Mouse (Mus musculus) hindbrain, embryonic 13.5 days (tissue): Measurements from ENCODE around the gene Rln1. TPM values are rescaled to one million over a fixed set of nuclear protein-coding genes. Genes with fewer than 3 reads are reported as not detected.

Source experiments
- ATAC-seq: fragments of 200-750 bp; cut with Nextera tagmentation; 2 replicates; pipeline ENCODE4 v1.8.0; 2017; ENCODE audit warnings: moderate TSS enrichment; ENCODE audit not compliant: low FRiP score
- H3K27ac ChIP-seq: fragments of 300-500 bp; sonication (generic); 2 replicates; pipeline ENCODE4 v1.5.1; 2015; ENCODE audit warnings: inconsistent platforms, mild to moderate bottlenecking, moderate library complexity
- H3K27me3 ChIP-seq: fragments of 300-500 bp; sonication (generic); 2 replicates; pipeline ENCODE4 v1.6.1; 2015; ENCODE audit warnings: mild to moderate bottlenecking, inconsistent platforms
- H3K36me3 ChIP-seq: fragments of 300-500 bp; sonication (generic); 2 replicates; pipeline ENCODE4 v1.6.1; 2015; ENCODE audit warnings: mild to moderate bottlenecking, inconsistent platforms
- H3K4me1 ChIP-seq: fragments of 300-500 bp; sonication (generic); replicated peaks from 2 replicates; pipeline ENCODE4 v1.6.1; 2015; ENCODE audit warnings: inconsistent platforms
- H3K4me2 ChIP-seq: fragments of 300-500 bp; sonication (generic); 2 replicates; pipeline ENCODE4 v1.6.1; 2015; ENCODE audit warnings: inconsistent platforms, mild to moderate bottlenecking, moderate library complexity
- H3K4me3 ChIP-seq: fragments of 300-500 bp; sonication (generic); 2 replicates; pipeline ENCODE4 v1.5.1; 2015; ENCODE audit warnings: mild to moderate bottlenecking, inconsistent platforms
- H3K9ac ChIP-seq: fragments of 300-500 bp; sonication (generic); 2 replicates; pipeline ENCODE4 v1.6.1; 2015; ENCODE audit warnings: mild to moderate bottlenecking, inconsistent platforms
- H3K9me3 ChIP-seq: fragments of 300-500 bp; sonication (generic); 2 replicates; pipeline ENCODE4 v1.6.1; 2016; ENCODE audit warnings: inconsistent platforms
- WGBS: fragments of 180-500 bp; shearing (Covaris S2); methylation state at CpG from one replicate; pipeline ENCODE4 v1.1.7; 2015; 5-methylcytosine and 5-hydroxymethylcytosine counted together
- polyA plus RNA-seq: library from polyadenylated mRNA; unstranded; fragments of >200 nt; fragmentation: Nextera tagmentation; extraction: Ambion mirVana; gene quantifications from 2 replicates; pipeline ENCODE4 v1.2.1, GENCODE M21; 2015

Gene Rln1
- polyA plus RNA-seq, 1 experiment from 2014 or later = 2.3 TPM

- no peak overlapping the region for H3K4me3 ChIP-seq
- peaks cover 4% of the 10 kb centered on the region; the same call in 1 of the 2 replicates for H3K27me3 ChIP-seq
- H3K36me3 ChIP-seq = no peaks in the 10 kb centered on the region
- H3K4me1 ChIP-seq = peaks cover 6% of the 10 kb centered on the region
- no peak for ATAC-seq
- no peak overlapping the region for H3K4me2 ChIP-seq
- 78% methylated on average over 8 of the region's 8 CpGs for WGBS
- no peak overlapping the region for H3K9ac ChIP-seq
- no peaks in the 10 kb centered on the region for H3K9me3 ChIP-seq
- H3K27ac ChIP-seq = no peak overlapping the region
These were observed 10.9 kb downstream of the Rln1 start for GRCm38 (mm10) chr19:29323416-29324049.

- no peak overlapping the region for H3K4me2 ChIP-seq
- no peak overlapping the region for H3K4me3 ChIP-seq
- no peak overlapping the region for H3K9ac ChIP-seq
- no peaks in the 10 kb centered on the region for H3K27me3 ChIP-seq
- 55% methylated on average over 7 of the region's 7 CpGs for WGBS
- no peak for ATAC-seq
- H3K4me1 ChIP-seq = no peaks in the 10 kb centered on the region
- H3K36me3 ChIP-seq = peaks cover 45% of the 10 kb centered on the region
- H3K27ac ChIP-seq = no peak overlapping the region
- H3K9me3 ChIP-seq = peaks cover 20% of the 10 kb centered on the region
These were observed 21.8 kb downstream of the Rln1 start for GRCm38 (mm10) chr19:29312661-29313060.

- no peaks in the 10 kb centered on the region for H3K27me3 ChIP-seq
- no peak overlapping the region for H3K27ac ChIP-seq
- H3K4me2 ChIP-seq = no peak overlapping the region
- WGBS = 95% methylated on average over 8 of the region's 8 CpGs
- peaks cover 45% of the 10 kb centered on the region for H3K36me3 ChIP-seq
- H3K4me1 ChIP-seq = no peaks in the 10 kb centered on the region
- H3K4me3 ChIP-seq = no peak overlapping the region
- peaks cover 12% of the 10 kb centered on the region for H3K9me3 ChIP-seq
- ATAC-seq = no peak
- no peak overlapping the region for H3K9ac ChIP-seq
These were observed 22.7 kb downstream of the Rln1 start for GRCm38 (mm10) chr19:29311791-29312190.

- H3K27me3 ChIP-seq = no peaks in the 10 kb centered on the region
- H3K9me3 ChIP-seq = no peaks in the 10 kb centered on the region
- H3K4me1 ChIP-seq = no peaks in the 10 kb centered on the region
- H3K36me3 ChIP-seq = peaks cover 40% of the 10 kb centered on the region
- no peak overlapping the region for H3K4me3 ChIP-seq
- H3K9ac ChIP-seq = no peak overlapping the region
- no peak overlapping the region for H3K4me2 ChIP-seq
- no peak overlapping the region for H3K27ac ChIP-seq
- ATAC-seq = no peak
These were observed 25.6 kb downstream of the Rln1 start for GRCm38 (mm10) chr19:29308832-29309231.

GRCm38 (mm10) chr19:29302119-29302518 is 32.4 kb downstream of the Rln1 start:
- WGBS = 86% methylated on average over 2 of the region's 2 CpGs
- no peaks in the 10 kb centered on the region for H3K4me1 ChIP-seq
- no peak overlapping the region for H3K4me3 ChIP-seq
- H3K27me3 ChIP-seq = no peaks in the 10 kb centered on the region
- H3K9ac ChIP-seq = no peak overlapping the region
- H3K4me2 ChIP-seq = no peak overlapping the region
- ATAC-seq = no peak
- H3K36me3 ChIP-seq = peaks cover 53% of the 10 kb centered on the region
- no peaks in the 10 kb centered on the region for H3K9me3 ChIP-seq
- H3K27ac ChIP-seq = no peak overlapping the region

GRCm38 (mm10) chr19:29300919-29301318 is 33.6 kb downstream of the Rln1 start:
- no peaks in the 10 kb centered on the region for H3K4me1 ChIP-seq
- WGBS = 89% methylated on average over 13 of the region's 13 CpGs

GRCm38 (mm10) chr19:29297366-29297765 is 37.1 kb downstream of the Rln1 start:
- H3K4me2 ChIP-seq = no peak overlapping the region
- no peak overlapping the region for H3K27ac ChIP-seq
- no peaks in the 10 kb centered on the region for H3K27me3 ChIP-seq
- 94% methylated on average over 1 of the region's 1 CpGs for WGBS
- H3K4me1 ChIP-seq = no peaks in the 10 kb centered on the region
- no peaks in the 10 kb centered on the region for H3K9me3 ChIP-seq
- ATAC-seq = no peak
- peaks cover 61% of the 10 kb centered on the region for H3K36me3 ChIP-seq
- H3K4me3 ChIP-seq = no peak overlapping the region
- H3K9ac ChIP-seq = no peak overlapping the region

More at GRCm38 (mm10) chr19:29300919-29301318, 33.6 kb downstream of the Rln1 start:
- no peaks in the 10 kb centered on the region for H3K9me3 ChIP-seq
- no peak overlapping the region for H3K9ac ChIP-seq
- H3K27ac ChIP-seq = no peak overlapping the region
- H3K36me3 ChIP-seq = peaks cover 62% of the 10 kb centered on the region
- no peaks in the 10 kb centered on the region for H3K27me3 ChIP-seq
- ATAC-seq = no peak
- no peak overlapping the region for H3K4me3 ChIP-seq
- H3K4me2 ChIP-seq = no peak overlapping the region

GRCm38 (mm10) chr19:29296166-29296565 is 38.3 kb downstream of the Rln1 start:
- H3K4me1 ChIP-seq = no peaks in the 10 kb centered on the region
- ATAC-seq = no peak
- H3K36me3 ChIP-seq = peaks cover 66% of the 10 kb centered on the region

GRCm38 (mm10) chr19:29294756-29295155 is 39.7 kb downstream of the Rln1 start:
- Histone ChIP-seq H3K36me3 (peaks cover 63% of the 10 kb centered on the region), H3K4me2 (no peak overlapping the region), H3K27me3 (no peaks in the 10 kb centered on the region), H3K4me3 (no peak overlapping the region), H3K27ac (no peak overlapping the region), H3K9me3 (no peaks in the 10 kb centered on the region), H3K4me1 (no peaks in the 10 kb centered on the region), H3K9ac (no peak overlapping the region)
- ATAC-seq = no peak
- 57% methylated on average over 2 of the region's 2 CpGs for WGBS

More at GRCm38 (mm10) chr19:29296166-29296565, 38.3 kb downstream of the Rln1 start:
- H3K9ac ChIP-seq = no peak overlapping the region
- H3K4me3 ChIP-seq = no peak overlapping the region
- no peaks in the 10 kb centered on the region for H3K9me3 ChIP-seq
- no peak overlapping the region for H3K27ac ChIP-seq
- no peak overlapping the region for H3K4me2 ChIP-seq
- H3K27me3 ChIP-seq = no peaks in the 10 kb centered on the region

- WGBS = 83% methylated on average over 4 of the region's 4 CpGs
- H3K4me3 ChIP-seq = no peak overlapping the region
- ATAC-seq = no peak
- no peaks in the 10 kb centered on the region for H3K27me3 ChIP-seq
- no peaks in the 10 kb centered on the region for H3K4me1 ChIP-seq
- no peak overlapping the region for H3K4me2 ChIP-seq
- H3K9ac ChIP-seq = no peak overlapping the region
- H3K9me3 ChIP-seq = no peaks in the 10 kb centered on the region
- H3K36me3 ChIP-seq = peaks cover 52% of the 10 kb centered on the region
- H3K27ac ChIP-seq = no peak overlapping the region
These were observed 41.9 kb downstream of the Rln1 start for GRCm38 (mm10) chr19:29292546-29292945.

- no peaks in the 10 kb centered on the region for H3K27me3 ChIP-seq
- no peaks in the 10 kb centered on the region for H3K4me1 ChIP-seq
- 91% methylated on average over 14 of the region's 14 CpGs for WGBS
- no peak overlapping the region for H3K4me3 ChIP-seq
- ATAC-seq = no peak
- H3K4me2 ChIP-seq = no peak overlapping the region
- H3K9ac ChIP-seq = no peak overlapping the region
- no peaks in the 10 kb centered on the region for H3K9me3 ChIP-seq
- H3K36me3 ChIP-seq = peaks cover 51% of the 10 kb centered on the region
- no peak overlapping the region for H3K27ac ChIP-seq
These were observed 42.9 kb downstream of the Rln1 start for GRCm38 (mm10) chr19:29291532-29291931.

- WGBS = 70% methylated on average over 8 of the region's 8 CpGs
- peaks cover 54% of the 10 kb centered on the region for H3K36me3 ChIP-seq
- no peak for ATAC-seq
- H3K4me1 ChIP-seq = peaks cover 9% of the 10 kb centered on the region
- no peak overlapping the region for H3K4me3 ChIP-seq
- no peaks in the 10 kb centered on the region for H3K27me3 ChIP-seq
- no peak overlapping the region for H3K9ac ChIP-seq
- no peak overlapping the region for H3K4me2 ChIP-seq
- H3K27ac ChIP-seq = no peak overlapping the region
- H3K9me3 ChIP-seq = no peaks in the 10 kb centered on the region
These were observed 46.6 kb downstream of the Rln1 start for GRCm38 (mm10) chr19:29287863-29288262.

- Histone ChIP-seq H3K4me2 (no peak overlapping the region), H3K4me1 (peaks cover 9% of the 10 kb centered on the region), H3K4me3 (no peak overlapping the region), H3K9ac (no peak overlapping the region), H3K9me3 (no peaks in the 10 kb centered on the region), H3K36me3 (peaks cover 41% of the 10 kb centered on the region), H3K27me3 (no peaks in the 10 kb centered on the region), H3K27ac (no peak overlapping the region)
- no peak; the same call in 1 of the 2 replicates for ATAC-seq
- 13% methylated on average over 7 of the region's 7 CpGs for WGBS
These were observed 49.0 kb downstream of the Rln1 start for GRCm38 (mm10) chr19:29285451-29285869.
